Mouse (Mus musculus) ES-Bruce4 (cell line): ENCODE measurements at regions not wholly inside any gene's neighbourhood (a gene's known extent, or its start where the extent isn't known, plus 50 kb on each side); places are given as distances from the start of the nearest gene placed in this dataset.

Experiments
- CTCF ChIP-seq: IDR thresholded peaks from one replicate; pipeline ENCODE4 v1.8.1; 2011; ENCODE audit warnings: low read depth, low read length
- EP300 ChIP-seq: IDR thresholded peaks from 2 replicates; pipeline ENCODE4 v1.6.1; 2011; ENCODE audit warnings: low read depth, low read length; ENCODE audit not compliant: insufficient read depth
- POLR2A ChIP-seq: IDR thresholded peaks from one replicate; pipeline ENCODE4 v1.8.1; 2011; ENCODE audit warnings: low read length; ENCODE audit not compliant: insufficient read depth

- no peak for TF ChIP-seq CTCF
- TF ChIP-seq EP300, result no peak
- TF ChIP-seq POLR2A, result no peak
These were observed 88.5 kb upstream of the Rorb start for GRCm38 (mm10) chr19:19199534-19199933.
